Mouse (Mus musculus): ENCODE measurements around the gene Tmem9b. TPM values are rescaled to one million over a fixed set of nuclear protein-coding genes. Genes with fewer than 3 reads are reported as not detected.

Tmem9b gene
- total and polyA plus RNA-seq, 3 experiments: 26.4 to 30.6 TPM; not detected in 1

GRCm38 (mm10) chr7:109781087-109781469 lies 28.4 kb upstream of the Tmem9b start:
- Histone ChIP-seq H3K9me3 (replicated peaks; ENCODE audit: insufficient read depth, low read length) (no peaks in the 10 kb centered on the region), H3K27me3 (ENCODE audit: control insufficient read depth in 1 of 2, insufficient read depth in 2 of 2, low read length in 2 of 2) (0 out of 4 replicates have a peak, but pooled peaks cover 0 to 3% of the 10 kb centered on the region in 2 experiments), H3K36me3 (ENCODE audit: control insufficient read depth in 1 of 2, insufficient read depth in 2 of 2, low read length in 2 of 2) (no peaks in the 10 kb centered on the region), H3K27ac (ENCODE audit: control insufficient read depth, low read depth, low read length) (no peak overlapping the region), H3K4me3 (ENCODE audit: control insufficient read depth in 1 of 2, insufficient read depth in 1 of 2, low read depth in 2 of 2, low read length in 2 of 2) (no peak overlapping the region), H3K4me1 (ENCODE audit: control insufficient read depth in 1 of 2, insufficient read depth in 2 of 2, low read length in 2 of 2) (no peaks in the 10 kb centered on the region), H3K9ac (ENCODE audit: control insufficient read depth, low read depth, low read length, poor library complexity, severe bottlenecking) (no peak overlapping the region), H3K79me2 (ENCODE audit: control insufficient read depth, insufficient read depth, low read length, poor library complexity) (no peaks in the 10 kb centered on the region)
- no peak for TF ChIP-seq ELF1 (IDR thresholded peaks at IDR 0.05; ENCODE audit: low read depth, low read length)
- no peak for DNase-seq (ENCODE audit: low read depth, low spot score)

- TF ChIP-seq GATA1 (IDR thresholded peaks at IDR 0.05; ENCODE audit: low read depth, low read length) (peak; percentile 63), MYC (IDR thresholded peaks at IDR 0.05; ENCODE audit: low read depth, low read length) (no peak), USF1 (IDR thresholded peaks at IDR 0.05; ENCODE audit: low read depth, low read length) (no peak), RCOR1 (IDR thresholded peaks at IDR 0.05; ENCODE audit: low read depth, low read length) (peak; percentile 83), NRF1 (IDR thresholded peaks at IDR 0.05; ENCODE audit: insufficient read depth, low read depth, low read length, poor library complexity, severe bottlenecking) (no peak)
- Histone ChIP-seq H3K27ac (ENCODE audit: control insufficient read depth, low read depth, low read length) (no peak overlapping the region), H3K4me3 (ENCODE audit: control insufficient read depth in 1 of 2, insufficient read depth in 1 of 2, low read depth in 2 of 2, low read length in 2 of 2) (no peak overlapping the region), H3K4me1 (ENCODE audit: control insufficient read depth in 1 of 2, insufficient read depth in 2 of 2, low read length in 2 of 2) (peaks cover 8 to 25% of the 10 kb centered on the region in 2 experiments), H3K79me2 (ENCODE audit: control insufficient read depth, insufficient read depth, low read length, poor library complexity) (no peaks in the 10 kb centered on the region), H3K9me3 (replicated peaks; ENCODE audit: insufficient read depth, low read length) (no peaks in the 10 kb centered on the region), H3K27me3 (ENCODE audit: control insufficient read depth in 1 of 2, insufficient read depth in 2 of 2, low read length in 2 of 2) (no peaks in the 10 kb centered on the region), H3K9ac (ENCODE audit: control insufficient read depth, low read depth, low read length, poor library complexity, severe bottlenecking) (no peak overlapping the region), H3K36me3 (ENCODE audit: control insufficient read depth in 1 of 2, insufficient read depth in 2 of 2, low read length in 2 of 2) (peaks cover 0 to 38% of the 10 kb centered on the region in 2 experiments; a peak in 2 of 4 replicates)
- DNase-seq (ENCODE audit: low read depth, low spot score): peak; percentile 68
These were observed 19.6 kb upstream of the Tmem9b start for GRCm38 (mm10) chr7:109772251-109772650.

- TF ChIP-seq KAT2A (conservative IDR thresholded peaks at IDR 0.05; ENCODE audit: low read depth, low read length) (no peak), SIN3A (IDR thresholded peaks at IDR 0.05; ENCODE audit: low read length) (peak; percentile 28; the same call in 1 of the 2 replicates), JUND (IDR thresholded peaks at IDR 0.05; ENCODE audit: low read depth, low read length) (peak; percentile 46; the same call in 1 of the 2 replicates), TCF12 (IDR thresholded peaks at IDR 0.05; ENCODE audit: low read depth, low read length) (peak; percentile 64), GATA1 (IDR thresholded peaks at IDR 0.05; ENCODE audit: low read depth, low read length) (peak; percentile 76), MEF2A (IDR thresholded peaks at IDR 0.05; ENCODE audit: extremely low read depth, insufficient replicate concordance, low read depth, low read length, poor library complexity, severe bottlenecking) (no peak), GABPA (IDR thresholded peaks at IDR 0.05; ENCODE audit: low read depth, low read length) (no peak), TBP (IDR thresholded peaks at IDR 0.05; ENCODE audit: low read depth, low read length) (peak; percentile 74), POLR2A (IDR thresholded peaks at IDR 0.05; ENCODE audit: control insufficient read depth in 1 of 2, insufficient read depth in 1 of 2, low read depth in 1 of 2, low read length in 2 of 2, poor library complexity in 1 of 2) (0 out of 4 replicates have a peak, but pooled peaks of 1 of the 2 experiments have one; percentile 15), EP300 (IDR thresholded peaks at IDR 0.05; ENCODE audit: low read depth in 1 of 2, low read length in 2 of 2) (peak; percentile 70 to 71), MYB (IDR thresholded peaks at IDR 0.05; ENCODE audit: low read depth, low read length) (0 out of 2 replicates have a peak, but pooled peaks have one; percentile 26), MAX (IDR thresholded peaks at IDR 0.05; ENCODE audit: low read length) (peak; percentile 26; the same call in 1 of the 2 replicates), ZMIZ1 (IDR thresholded peaks at IDR 0.05; ENCODE audit: low read depth, low read length) (peak; percentile 65)
- no peak overlapping the region for H3K4me3 ChIP-seq (ENCODE audit: control insufficient read depth in 1 of 2, insufficient read depth in 1 of 2, low read depth in 2 of 2, low read length in 2 of 2)
- no peaks in the 10 kb centered on the region for H3K27me3 ChIP-seq (ENCODE audit: control insufficient read depth in 1 of 2, insufficient read depth in 2 of 2, low read length in 2 of 2)
- peak; percentile 80 for DNase-seq (ENCODE audit: low read depth, low spot score)
- H3K79me2 ChIP-seq (ENCODE audit: control insufficient read depth, insufficient read depth, low read length, poor library complexity): no peaks in the 10 kb centered on the region
- no peaks in the 10 kb centered on the region for H3K9me3 ChIP-seq (replicated peaks; ENCODE audit: insufficient read depth, low read length)
- H3K4me1 ChIP-seq (ENCODE audit: control insufficient read depth in 1 of 2, insufficient read depth in 2 of 2, low read length in 2 of 2): peaks cover 9 to 33% of the 10 kb centered on the region in 2 experiments
- H3K9ac ChIP-seq (ENCODE audit: control insufficient read depth, low read depth, low read length, poor library complexity, severe bottlenecking): no peak overlapping the region
- peaks cover 0 to 45% of the 10 kb centered on the region in 2 experiments; a peak in 2 of 4 replicates for H3K36me3 ChIP-seq (ENCODE audit: control insufficient read depth in 1 of 2, insufficient read depth in 2 of 2, low read length in 2 of 2)
- peak overlapping the region; percentile 94 for H3K27ac ChIP-seq (ENCODE audit: control insufficient read depth, low read depth, low read length)
These were observed 16.2 kb upstream of the Tmem9b start for GRCm38 (mm10) chr7:109768699-109769383.
